Mouse (Mus musculus): ENCODE data around the gene Nol9. TPM values are rescaled to one million over a fixed set of nuclear protein-coding genes. Genes with fewer than 3 reads are reported as not detected.

Gene Nol9
- polyA plus RNA-seq, 1 experiment from 2014 or later: 22.7 TPM

- Histone ChIP-seq H3K4me3 (ENCODE audit: low read length) (no peak overlapping the region), H3K36me3 (ENCODE audit: control insufficient read depth, insufficient read depth, low read length) (no peaks in the 10 kb centered on the region; the same call in 1 of the 2 replicates), H3K4me1 (replicated peaks; ENCODE audit: control insufficient read depth, insufficient read depth, low read length) (peaks cover 6% of the 10 kb centered on the region), H3K27ac (ENCODE audit: low read length) (no peak overlapping the region), H3K9ac (ENCODE audit: low read length) (no peak overlapping the region), H3K9me3 (ENCODE audit: control insufficient read depth, low read length) (no peaks in the 10 kb centered on the region), H3K27me3 (ENCODE audit: control insufficient read depth, insufficient read depth, low read depth, low read length) (no peaks in the 10 kb centered on the region), H3K4me2 (ENCODE audit: low read depth, low read length) (no peak overlapping the region)
- no peak for ATAC-seq (ENCODE audit: low read depth)
- WGBS: 75% methylated on average over 9 of the region's 9 CpGs
Observed at GRCm38 (mm10) chr4:152090191-152090590, 51.1 kb downstream of the Nol9 start.

- H3K36me3 ChIP-seq (ENCODE audit: control insufficient read depth, insufficient read depth, low read length): no peaks in the 10 kb centered on the region; the same call in 1 of the 2 replicates
- H3K27ac ChIP-seq (ENCODE audit: low read length): no peak overlapping the region
- 66% methylated on average over 8 of the region's 8 CpGs for WGBS
- H3K27me3 ChIP-seq (ENCODE audit: control insufficient read depth, insufficient read depth, low read depth, low read length): no peaks in the 10 kb centered on the region
- ATAC-seq (ENCODE audit: low read depth): no peak
- no peak overlapping the region for H3K4me3 ChIP-seq (ENCODE audit: low read length)
- no peak overlapping the region for H3K4me2 ChIP-seq (ENCODE audit: low read depth, low read length)
- H3K9ac ChIP-seq (ENCODE audit: low read length): 0 out of 2 replicates have a peak overlapping the region, but pooled peaks have one; percentile 22
- H3K4me1 ChIP-seq (replicated peaks; ENCODE audit: control insufficient read depth, insufficient read depth, low read length): peaks cover 22% of the 10 kb centered on the region
- no peaks in the 10 kb centered on the region for H3K9me3 ChIP-seq (ENCODE audit: control insufficient read depth, low read length)
Observed at GRCm38 (mm10) chr4:152092751-152093293, 53.7 kb downstream of the Nol9 start.

DNA sequence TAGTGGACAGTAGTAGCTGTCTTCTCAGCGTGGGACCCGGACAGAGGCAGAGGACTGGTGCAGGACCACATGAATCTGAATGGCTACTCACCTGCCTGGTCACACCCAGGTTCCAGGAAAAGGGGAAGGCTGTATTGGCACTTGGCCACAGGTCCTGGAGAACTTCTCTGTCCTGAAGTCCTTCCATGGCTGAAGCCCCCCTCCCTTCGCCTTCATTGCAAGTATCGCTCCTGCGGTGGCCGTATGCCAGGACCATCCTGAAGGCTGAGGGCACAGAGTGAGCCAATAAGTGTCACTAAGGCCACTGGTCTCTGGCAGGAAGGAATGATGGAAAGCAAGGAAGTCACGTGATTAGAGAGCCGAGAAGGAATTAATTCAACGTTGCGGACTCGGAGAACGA is 55.1 kb downstream of the Nol9 start:
- H3K27ac ChIP-seq (ENCODE audit: low read length): no peak overlapping the region
- peaks cover 22% of the 10 kb centered on the region for H3K4me1 ChIP-seq (replicated peaks; ENCODE audit: control insufficient read depth, insufficient read depth, low read length)
- no peak for ATAC-seq (ENCODE audit: low read depth)
- H3K9ac ChIP-seq (ENCODE audit: low read length): no peak overlapping the region
- no peaks in the 10 kb centered on the region for H3K9me3 ChIP-seq (ENCODE audit: control insufficient read depth, low read length)
- H3K4me2 ChIP-seq (ENCODE audit: low read depth, low read length): no peak overlapping the region
- 80% methylated on average over 12 of the region's 12 CpGs for WGBS
- H3K36me3 ChIP-seq (ENCODE audit: control insufficient read depth, insufficient read depth, low read length): no peaks in the 10 kb centered on the region; the same call in 1 of the 2 replicates
- no peak overlapping the region for H3K4me3 ChIP-seq (ENCODE audit: low read length)
- no peaks in the 10 kb centered on the region for H3K27me3 ChIP-seq (ENCODE audit: control insufficient read depth, insufficient read depth, low read depth, low read length)

- no peaks in the 10 kb centered on the region for H3K27me3 ChIP-seq (ENCODE audit: control insufficient read depth, insufficient read depth, low read depth, low read length)
- 33% methylated on average over 27 of the region's 27 CpGs for WGBS
- H3K36me3 ChIP-seq (ENCODE audit: control insufficient read depth, insufficient read depth, low read length): no peaks in the 10 kb centered on the region
- peak overlapping the region; percentile 47 for H3K4me2 ChIP-seq (ENCODE audit: low read depth, low read length)
- H3K9ac ChIP-seq (ENCODE audit: low read length): peak overlapping the region; percentile 68
- ATAC-seq (ENCODE audit: low read depth): peak; percentile 67
- H3K9me3 ChIP-seq (ENCODE audit: control insufficient read depth, low read length): no peaks in the 10 kb centered on the region
- H3K4me1 ChIP-seq (replicated peaks; ENCODE audit: control insufficient read depth, insufficient read depth, low read length): peaks cover 27% of the 10 kb centered on the region
- peak overlapping the region; percentile 84 for H3K27ac ChIP-seq (ENCODE audit: low read length)
- peak overlapping the region; percentile 49 for H3K4me3 ChIP-seq (ENCODE audit: low read length)
Observed at GRCm38 (mm10) chr4:152095937-152096910, 57.1 kb downstream of the Nol9 start.

DNA sequence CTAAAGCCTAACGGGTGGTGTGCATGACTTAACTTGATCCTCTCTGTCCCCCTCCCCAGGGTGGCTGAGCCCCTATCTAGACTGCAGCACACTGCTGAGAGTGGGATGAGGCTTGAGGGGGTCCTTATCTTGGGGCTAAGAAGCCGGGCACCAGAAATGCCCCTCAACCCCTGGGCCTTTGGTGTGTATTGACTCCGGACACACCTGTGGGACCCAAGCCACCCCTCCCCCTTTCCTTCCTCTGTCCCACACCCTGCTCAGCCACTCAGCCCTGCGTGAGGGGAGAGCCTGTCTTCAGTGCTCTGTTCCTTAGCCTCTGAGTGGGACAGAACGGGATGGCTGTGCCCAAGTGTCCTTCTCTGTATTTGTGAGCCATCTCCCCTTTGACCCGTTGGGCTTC is 57.8 kb downstream of the Nol9 start:
- WGBS: 43% methylated on average over 6 of the region's 6 CpGs
- Histone ChIP-seq H3K9ac (ENCODE audit: low read length) (peak overlapping the region; percentile 68), H3K4me1 (replicated peaks; ENCODE audit: control insufficient read depth, insufficient read depth, low read length) (peaks cover 34% of the 10 kb centered on the region), H3K9me3 (ENCODE audit: control insufficient read depth, low read length) (no peaks in the 10 kb centered on the region), H3K27ac (ENCODE audit: low read length) (peak overlapping the region; percentile 84), H3K4me2 (ENCODE audit: low read depth, low read length) (peak overlapping the region; percentile 47), H3K36me3 (ENCODE audit: control insufficient read depth, insufficient read depth, low read length) (peaks cover 2% of the 10 kb centered on the region; the same call in 1 of the 2 replicates), H3K27me3 (ENCODE audit: control insufficient read depth, insufficient read depth, low read depth, low read length) (no peaks in the 10 kb centered on the region), H3K4me3 (ENCODE audit: low read length) (peak overlapping the region; percentile 49)
- peak; percentile 40; the same call in 1 of the 2 replicates for ATAC-seq (ENCODE audit: low read depth)

GRCm38 (mm10) chr4:152097911-152098799 is 59.0 kb downstream of the Nol9 start:
- 22% methylated on average over 11 of the region's 11 CpGs for WGBS
- peaks cover 13% of the 10 kb centered on the region for H3K36me3 ChIP-seq (ENCODE audit: control insufficient read depth, insufficient read depth, low read length)
- H3K9me3 ChIP-seq (ENCODE audit: control insufficient read depth, low read length): no peaks in the 10 kb centered on the region
- H3K27me3 ChIP-seq (ENCODE audit: control insufficient read depth, insufficient read depth, low read depth, low read length): no peaks in the 10 kb centered on the region
- peak overlapping the region; percentile 84 for H3K27ac ChIP-seq (ENCODE audit: low read length)
- peak overlapping the region; percentile 49 for H3K4me3 ChIP-seq (ENCODE audit: low read length)
- peak; percentile 59 for ATAC-seq (ENCODE audit: low read depth)
- peak overlapping the region; percentile 47 for H3K4me2 ChIP-seq (ENCODE audit: low read depth, low read length)
- peak overlapping the region; percentile 68; the same call in 1 of the 2 replicates for H3K9ac ChIP-seq (ENCODE audit: low read length)
- peaks cover 34% of the 10 kb centered on the region for H3K4me1 ChIP-seq (replicated peaks; ENCODE audit: control insufficient read depth, insufficient read depth, low read length)

GRCm38 (mm10) chr4:152100541-152100940 is 61.4 kb downstream of the Nol9 start:
- peaks cover 34% of the 10 kb centered on the region for H3K4me1 ChIP-seq (replicated peaks; ENCODE audit: control insufficient read depth, insufficient read depth, low read length)
- H3K27ac ChIP-seq (ENCODE audit: low read length): peak overlapping the region; percentile 76
- H3K27me3 ChIP-seq (ENCODE audit: control insufficient read depth, insufficient read depth, low read depth, low read length): no peaks in the 10 kb centered on the region
- H3K4me3 ChIP-seq (ENCODE audit: low read length): no peak overlapping the region
- 66% methylated on average over 11 of the region's 11 CpGs for WGBS
- H3K36me3 ChIP-seq (ENCODE audit: control insufficient read depth, insufficient read depth, low read length): peaks cover 24% of the 10 kb centered on the region
- no peak overlapping the region for H3K9ac ChIP-seq (ENCODE audit: low read length)
- H3K9me3 ChIP-seq (ENCODE audit: control insufficient read depth, low read length): no peaks in the 10 kb centered on the region
- no peak for ATAC-seq (ENCODE audit: low read depth)
- no peak overlapping the region for H3K4me2 ChIP-seq (ENCODE audit: low read depth, low read length)

DNA sequence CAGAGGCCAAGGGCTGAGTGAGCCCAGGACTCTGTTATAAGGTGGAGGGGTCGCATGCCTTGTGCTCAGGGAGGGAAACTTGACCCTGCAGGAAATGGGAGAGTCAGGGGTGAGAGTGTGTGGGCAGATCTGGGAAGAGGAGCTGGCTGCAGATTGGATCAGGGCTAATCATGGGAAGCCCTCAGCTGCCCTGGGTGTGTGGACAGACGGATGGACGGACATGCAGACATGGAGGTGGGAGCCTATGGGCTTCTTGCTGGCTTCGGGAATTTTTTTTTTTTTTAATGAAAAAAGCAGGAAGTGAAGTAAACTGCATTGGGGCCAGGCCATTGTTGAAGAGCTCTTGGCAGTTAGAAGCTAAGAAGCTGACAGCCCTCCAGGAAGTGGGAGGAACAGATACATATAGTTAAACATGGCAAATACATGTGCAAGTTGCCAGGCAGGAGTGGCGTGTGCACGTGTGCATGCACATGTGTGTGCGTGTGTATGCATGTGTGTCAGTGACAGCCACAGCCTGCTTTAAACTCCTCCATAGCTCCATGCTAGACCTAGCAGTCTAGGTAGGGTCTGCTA is 62.0 kb downstream of the Nol9 start:
- peak overlapping the region; percentile 31; the same call in 1 of the 2 replicates for H3K4me2 ChIP-seq (ENCODE audit: low read depth, low read length)
- H3K27me3 ChIP-seq (ENCODE audit: control insufficient read depth, insufficient read depth, low read depth, low read length): no peaks in the 10 kb centered on the region
- no peaks in the 10 kb centered on the region for H3K9me3 ChIP-seq (ENCODE audit: control insufficient read depth, low read length)
- H3K4me1 ChIP-seq (replicated peaks; ENCODE audit: control insufficient read depth, insufficient read depth, low read length): peaks cover 29% of the 10 kb centered on the region
- peak overlapping the region; percentile 40; the same call in 1 of the 2 replicates for H3K9ac ChIP-seq (ENCODE audit: low read length)
- H3K4me3 ChIP-seq (ENCODE audit: low read length): no peak overlapping the region
- WGBS: 55% methylated on average over 7 of the region's 7 CpGs
- H3K36me3 ChIP-seq (ENCODE audit: control insufficient read depth, insufficient read depth, low read length): peaks cover 24% of the 10 kb centered on the region
- no peak for ATAC-seq (ENCODE audit: low read depth)
- peak overlapping the region; percentile 76 for H3K27ac ChIP-seq (ENCODE audit: low read length)

All from lung, embryonic 16.5 days (tissue).